Mouse (Mus musculus): ENCODE measurements around the gene Wdr76. TPM values are rescaled to one million over a fixed set of nuclear protein-coding genes. Genes with fewer than 3 reads are reported as not detected.
A peak's percentile ranks its signal among the peaks of the same experiment; 100 is the strongest.

The Wdr76 gene
- total and polyA plus RNA-seq, 2 experiments from 2014 or later = 1.5 to 5.1 TPM

GRCm38 (mm10) chr2:121570049-121570448 lies 63.5 kb downstream of the Wdr76 start:
- H3K36me3 ChIP-seq (ENCODE audit: insufficient read depth) = peaks cover 27% of the 10 kb centered on the region
- ATAC-seq (no peak), DNase-seq (no peak)
- no peaks in the 10 kb centered on the region for H3K4me1 ChIP-seq (ENCODE audit: insufficient read depth)
- no peak for TF ChIP-seq CTCF (IDR thresholded peaks at IDR 0.05; ENCODE audit: low read depth)
- no peaks in the 10 kb centered on the region for H3K9me3 ChIP-seq (ENCODE audit: low read length)
- H3K27ac ChIP-seq (ENCODE audit: low read depth, low read length) = no peak overlapping the region
- H3K27me3 ChIP-seq (ENCODE audit: insufficient read depth, low read length) = no peaks in the 10 kb centered on the region
- H3K9ac ChIP-seq = no peak overlapping the region
- 95% methylated on average over 3 of the region's 3 CpGs for WGBS
- no peak overlapping the region for H3K4me2 ChIP-seq (ENCODE audit: low read depth)
- no peak overlapping the region for H3K4me3 ChIP-seq (ENCODE audit: low read depth, low read length)

DNA sequence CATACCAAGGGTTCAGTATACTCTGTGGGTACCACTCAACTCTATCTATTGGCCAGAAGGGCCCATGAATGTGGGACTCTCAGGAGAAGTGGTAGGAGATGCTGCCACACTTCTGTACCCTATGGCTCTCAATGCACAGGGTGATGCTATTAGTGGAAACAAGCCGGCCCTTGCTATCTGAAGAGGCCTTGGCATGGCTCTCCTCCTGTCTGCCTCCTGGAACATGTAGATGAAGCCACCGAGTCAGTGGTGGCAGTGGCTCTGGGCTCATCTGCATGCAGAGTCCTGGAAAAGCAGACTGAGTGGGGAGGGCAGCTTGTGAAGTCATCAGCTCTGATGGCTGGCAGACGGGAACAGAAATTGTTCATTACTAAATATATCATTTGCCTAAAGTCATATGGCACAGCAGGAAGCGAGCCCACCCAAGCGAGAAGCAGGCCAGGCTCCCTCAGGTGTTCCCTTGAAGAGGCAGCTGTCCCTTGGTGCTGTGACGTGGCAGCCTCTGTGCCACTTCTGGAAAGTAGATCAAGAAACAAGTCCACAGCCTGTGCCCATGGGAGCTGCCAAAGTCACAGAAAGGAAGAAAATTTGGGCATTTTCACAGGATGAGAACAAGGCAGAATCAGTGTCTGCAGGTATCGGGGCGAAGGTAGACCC lies 64.6 kb downstream of the Wdr76 start:
- no peak overlapping the region for H3K4me3 ChIP-seq (ENCODE audit: low read depth, low read length)
- WGBS = 85% methylated on average over 8 of the region's 8 CpGs
- no peaks in the 10 kb centered on the region for H3K4me1 ChIP-seq (ENCODE audit: insufficient read depth)
- no peaks in the 10 kb centered on the region for H3K9me3 ChIP-seq (ENCODE audit: low read length)
- H3K27me3 ChIP-seq (ENCODE audit: insufficient read depth, low read length) = no peaks in the 10 kb centered on the region
- no peak overlapping the region for H3K27ac ChIP-seq (ENCODE audit: low read depth, low read length)
- peaks cover 27% of the 10 kb centered on the region for H3K36me3 ChIP-seq (ENCODE audit: insufficient read depth)
- no peak for DNase-seq
- H3K9ac ChIP-seq = no peak overlapping the region
- no peak for TF ChIP-seq CTCF (IDR thresholded peaks at IDR 0.05; ENCODE audit: low read depth)
- H3K4me2 ChIP-seq (ENCODE audit: low read depth) = no peak overlapping the region
- no peak for ATAC-seq

DNA sequence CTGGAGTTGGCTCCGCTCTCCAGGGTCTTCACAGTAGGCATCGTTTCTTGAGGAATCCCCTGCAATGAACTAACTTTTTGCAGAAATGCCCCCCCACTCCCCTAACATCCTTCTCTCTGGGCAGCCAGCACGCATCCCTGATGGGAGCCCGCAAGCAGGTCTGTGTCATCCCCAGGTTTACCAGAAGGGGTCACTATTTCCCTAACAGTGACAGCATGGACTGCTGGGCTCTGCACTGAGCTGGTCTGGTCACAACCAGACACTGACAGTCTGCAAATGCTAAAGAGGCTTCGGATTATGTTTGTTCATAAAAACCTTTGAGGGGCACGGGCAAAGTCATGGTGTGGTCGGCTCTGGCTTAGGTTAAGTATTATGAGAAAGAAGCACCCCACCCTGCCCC lies 65.3 kb downstream of the Wdr76 start:
- peak; percentile 91 for DNase-seq
- WGBS = 14% methylated on average over 7 of the region's 7 CpGs
- no peaks in the 10 kb centered on the region for H3K4me1 ChIP-seq (ENCODE audit: insufficient read depth)
- no peak overlapping the region for H3K27ac ChIP-seq (ENCODE audit: low read depth, low read length)
- peak; percentile 96 for TF ChIP-seq CTCF (IDR thresholded peaks at IDR 0.05; ENCODE audit: low read depth)
- peaks cover 27% of the 10 kb centered on the region for H3K36me3 ChIP-seq (ENCODE audit: insufficient read depth)
- H3K9ac ChIP-seq = no peak overlapping the region
- H3K9me3 ChIP-seq (ENCODE audit: low read length) = no peaks in the 10 kb centered on the region
- ATAC-seq = peak; percentile 95
- no peaks in the 10 kb centered on the region for H3K27me3 ChIP-seq (ENCODE audit: insufficient read depth, low read length)
- no peak overlapping the region for H3K4me2 ChIP-seq (ENCODE audit: low read depth)
- no peak overlapping the region for H3K4me3 ChIP-seq (ENCODE audit: low read depth, low read length)

- no peaks in the 10 kb centered on the region for H3K27me3 ChIP-seq (ENCODE audit: insufficient read depth, low read length)
- H3K9ac ChIP-seq = no peak overlapping the region
- DNase-seq = no peak
- H3K4me2 ChIP-seq (ENCODE audit: low read depth) = no peak overlapping the region
- peaks cover 14% of the 10 kb centered on the region for H3K36me3 ChIP-seq (ENCODE audit: insufficient read depth)
- WGBS = 72% methylated on average over 9 of the region's 9 CpGs
- no peaks in the 10 kb centered on the region for H3K4me1 ChIP-seq (ENCODE audit: insufficient read depth)
- H3K27ac ChIP-seq (ENCODE audit: low read depth, low read length) = no peak overlapping the region
- no peak for ATAC-seq
- TF ChIP-seq CTCF (IDR thresholded peaks at IDR 0.05; ENCODE audit: low read depth) = no peak
- H3K9me3 ChIP-seq (ENCODE audit: low read length) = no peaks in the 10 kb centered on the region
- H3K4me3 ChIP-seq (ENCODE audit: low read depth, low read length) = no peak overlapping the region
Observed at GRCm38 (mm10) chr2:121574066-121574630, 67.6 kb downstream of the Wdr76 start.

GRCm38 (mm10) chr2:121575741-121576201 lies 69.2 kb downstream of the Wdr76 start:
- Histone ChIP-seq H3K4me3 (ENCODE audit: low read depth, low read length) (no peak overlapping the region), H3K27me3 (ENCODE audit: insufficient read depth, low read length) (no peaks in the 10 kb centered on the region), H3K4me2 (ENCODE audit: low read depth) (no peak overlapping the region), H3K27ac (ENCODE audit: low read depth, low read length) (no peak overlapping the region), H3K4me1 (ENCODE audit: insufficient read depth) (no peaks in the 10 kb centered on the region), H3K9ac (no peak overlapping the region), H3K9me3 (ENCODE audit: low read length) (no peaks in the 10 kb centered on the region), H3K36me3 (ENCODE audit: insufficient read depth) (peaks cover 9% of the 10 kb centered on the region)
- no peak for TF ChIP-seq CTCF (IDR thresholded peaks at IDR 0.05; ENCODE audit: low read depth)
- no peak for DNase-seq
- WGBS = 66% methylated on average over 8 of the region's 8 CpGs
- no peak for ATAC-seq

GRCm38 (mm10) chr2:121582809-121583376 lies 76.4 kb downstream of the Wdr76 start:
- H3K4me2 ChIP-seq (ENCODE audit: low read depth) = no peak overlapping the region
- no peak overlapping the region for H3K27ac ChIP-seq (ENCODE audit: low read depth, low read length)
- H3K36me3 ChIP-seq (ENCODE audit: insufficient read depth) = no peaks in the 10 kb centered on the region; the same call in 1 of the 2 replicates
- no peaks in the 10 kb centered on the region for H3K4me1 ChIP-seq (ENCODE audit: insufficient read depth)
- 59% methylated on average over 13 of the region's 13 CpGs for WGBS
- ATAC-seq (0 out of 2 replicates have a peak, but pooled peaks have one; percentile 20), DNase-seq (peak; percentile 14)
- no peak overlapping the region for H3K9ac ChIP-seq
- no peak for TF ChIP-seq CTCF (IDR thresholded peaks at IDR 0.05; ENCODE audit: low read depth)
- no peaks in the 10 kb centered on the region for H3K27me3 ChIP-seq (ENCODE audit: insufficient read depth, low read length)
- no peak overlapping the region for H3K4me3 ChIP-seq (ENCODE audit: low read depth, low read length)
- H3K9me3 ChIP-seq (ENCODE audit: low read length) = no peaks in the 10 kb centered on the region

DNA sequence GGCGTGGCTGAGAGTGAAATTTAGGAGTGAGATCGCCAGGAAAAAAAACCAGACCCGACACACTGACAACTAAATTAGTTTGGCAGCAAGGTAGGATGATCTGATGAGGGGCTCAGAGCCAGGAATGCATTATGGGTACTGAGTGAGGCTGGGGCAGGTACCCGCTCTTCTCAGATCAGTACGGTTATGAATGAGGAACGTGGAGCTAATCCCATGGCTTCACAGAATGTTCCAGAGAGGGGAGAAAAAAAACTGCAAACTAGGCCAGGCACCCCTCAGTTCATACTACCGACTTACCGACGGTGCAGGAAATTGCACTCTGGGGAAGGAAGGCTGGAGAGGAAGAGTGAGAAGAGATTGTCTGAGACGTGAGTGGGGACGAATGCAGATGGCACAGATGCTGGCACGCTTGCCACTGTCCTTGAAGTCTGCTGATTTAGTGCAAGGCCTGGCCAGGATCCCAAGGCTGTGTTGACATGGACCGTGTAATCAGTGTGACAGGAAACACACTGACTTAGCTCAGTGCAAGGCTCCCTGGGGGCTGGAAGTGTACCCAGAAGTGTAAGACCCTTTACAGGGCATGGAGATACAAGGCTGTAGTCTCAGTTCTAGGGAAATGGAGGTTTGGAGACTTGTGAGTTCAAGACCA lies 77.1 kb downstream of the Wdr76 start:
- ATAC-seq (no peak), DNase-seq (peak; percentile 11)
- no peaks in the 10 kb centered on the region; the same call in 1 of the 2 replicates for H3K36me3 ChIP-seq (ENCODE audit: insufficient read depth)
- H3K9me3 ChIP-seq (ENCODE audit: low read length) = no peaks in the 10 kb centered on the region
- H3K27me3 ChIP-seq (ENCODE audit: insufficient read depth, low read length) = no peaks in the 10 kb centered on the region
- H3K4me3 ChIP-seq (ENCODE audit: low read depth, low read length) = no peak overlapping the region
- H3K4me1 ChIP-seq (ENCODE audit: insufficient read depth) = peaks cover 2% of the 10 kb centered on the region
- no peak for TF ChIP-seq CTCF (IDR thresholded peaks at IDR 0.05; ENCODE audit: low read depth)
- WGBS = 37% methylated on average over 13 of the region's 13 CpGs
- H3K27ac ChIP-seq (ENCODE audit: low read depth, low read length) = no peak overlapping the region
- no peak overlapping the region for H3K4me2 ChIP-seq (ENCODE audit: low read depth)
- no peak overlapping the region for H3K9ac ChIP-seq

Data from forebrain, postnatal 0 days (tissue).